Mouse (Mus musculus): ENCODE data around the gene Erlin1. TPM values are rescaled to one million over a fixed set of nuclear protein-coding genes. Genes with fewer than 3 reads are reported as not detected.

The Erlin1 gene
- polyA plus RNA-seq, 1 experiment from 2014 or later = 22.6 TPM

- Histone ChIP-seq H3K4me1 (peaks cover 3% of the 10 kb centered on the region; the same call in 1 of the 2 replicates), H3K4me3 (no peak overlapping the region)
- 97% methylated on average over 2 of the region's 2 CpGs for WGBS
These were observed 10.4 kb upstream of the Erlin1 start for GRCm38 (mm10) chr19:44080023-44080422.

DNA sequence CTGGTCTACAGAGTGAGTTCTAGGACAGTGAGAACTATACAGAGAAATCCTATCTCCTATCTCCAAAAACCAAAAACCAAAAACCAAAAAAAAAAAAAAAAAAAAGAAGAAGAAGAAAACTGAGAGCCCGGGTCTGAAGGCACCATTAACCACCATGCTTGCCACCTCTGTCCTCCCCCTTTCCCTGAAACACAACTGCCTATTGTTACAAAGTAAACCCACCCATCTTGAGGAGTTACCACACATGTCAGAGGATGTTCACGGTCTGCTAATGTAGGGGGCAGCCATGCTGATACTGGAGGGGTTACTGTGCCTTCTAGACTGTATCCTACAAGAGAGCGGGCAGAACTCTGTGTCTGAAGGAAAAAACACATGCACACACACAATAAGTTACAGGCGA, 7.4 kb upstream of the Erlin1 start:
- WGBS = 92% methylated on average over 4 of the region's 4 CpGs
- no peak overlapping the region for H3K27ac ChIP-seq
- H3K9me3 ChIP-seq (replicated peaks) = no peaks in the 10 kb centered on the region
- no peak for DNase-seq (ENCODE audit: low spot score)
- H3K4me3 ChIP-seq = no peak overlapping the region
- peaks cover 74% of the 10 kb centered on the region for H3K36me3 ChIP-seq
- no peaks in the 10 kb centered on the region for H3K27me3 ChIP-seq (ENCODE audit: low read depth, poor library complexity, severe bottlenecking)
- peaks cover 3% of the 10 kb centered on the region; the same call in 1 of the 2 replicates for H3K4me1 ChIP-seq

More at GRCm38 (mm10) chr19:44080023-44080422, 10.4 kb upstream of the Erlin1 start:
- Histone ChIP-seq H3K27me3 (ENCODE audit: low read depth, poor library complexity, severe bottlenecking) (no peaks in the 10 kb centered on the region), H3K36me3 (peaks cover 82% of the 10 kb centered on the region), H3K27ac (no peak overlapping the region), H3K9me3 (replicated peaks) (no peaks in the 10 kb centered on the region)
- no peak for DNase-seq (ENCODE audit: low spot score)

DNA sequence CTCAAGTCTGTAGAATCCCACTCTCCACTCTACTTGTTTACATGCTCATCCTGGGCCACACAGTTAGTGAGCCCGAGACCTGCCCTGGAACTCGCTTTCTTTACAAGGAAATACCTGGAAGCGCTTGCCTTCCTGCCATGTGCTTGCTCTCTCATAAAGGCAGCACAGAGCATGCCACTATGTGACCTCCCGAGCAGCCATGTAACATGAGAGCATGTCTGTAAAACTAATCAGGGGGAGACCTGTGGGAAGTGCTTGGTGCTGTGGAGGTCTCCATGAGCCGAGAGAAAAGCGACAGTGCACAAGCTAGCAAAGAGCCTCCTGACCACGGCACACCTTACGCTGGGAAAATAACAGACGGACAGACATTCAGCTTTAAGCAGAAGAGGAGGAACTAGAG, 6.9 kb upstream of the Erlin1 start:
- Histone ChIP-seq H3K9me3 (replicated peaks) (no peaks in the 10 kb centered on the region), H3K4me3 (no peak overlapping the region), H3K27me3 (ENCODE audit: low read depth, poor library complexity, severe bottlenecking) (no peaks in the 10 kb centered on the region), H3K36me3 (peaks cover 71% of the 10 kb centered on the region), H3K27ac (0 out of 2 replicates have a peak overlapping the region, but pooled peaks have one; percentile 44), H3K4me1 (peaks cover 5% of the 10 kb centered on the region; the same call in 1 of the 2 replicates)
- DNase-seq (ENCODE audit: low spot score) = no peak
- WGBS = 71% methylated on average over 9 of the region's 9 CpGs

- H3K36me3 ChIP-seq = peaks cover 65% of the 10 kb centered on the region
- no peak overlapping the region for H3K4me3 ChIP-seq
These were observed 5.4 kb upstream of the Erlin1 start for GRCm38 (mm10) chr19:44074986-44075385.

DNA sequence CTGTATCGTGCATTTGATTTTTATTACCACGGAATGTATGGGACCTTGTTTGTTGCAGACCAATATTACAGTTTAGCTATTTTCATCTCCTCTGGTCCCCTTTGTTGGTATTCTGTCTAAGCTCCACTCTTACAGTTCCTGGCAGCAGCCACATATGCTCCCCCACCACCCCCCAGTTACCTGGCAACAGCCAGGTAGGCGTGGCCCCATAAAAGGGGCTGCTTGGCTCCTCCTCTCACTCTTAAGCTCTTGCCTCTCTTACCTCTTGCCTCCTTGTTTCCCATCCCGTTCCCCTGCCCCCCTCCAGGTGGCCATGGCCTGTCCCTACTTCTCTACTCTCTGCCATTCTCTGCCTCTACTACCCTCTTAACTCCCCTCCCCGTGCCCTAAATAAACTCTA, 1.6 kb upstream of the Erlin1 start:
- 55% methylated on average over 5 of the region's 5 CpGs for WGBS
- Histone ChIP-seq H3K4me1 (peaks cover 32% of the 10 kb centered on the region), H3K27ac (no peak overlapping the region)

More at GRCm38 (mm10) chr19:44074986-44075385, 5.4 kb upstream of the Erlin1 start:
- no peak for DNase-seq (ENCODE audit: low spot score)
- Histone ChIP-seq H3K27me3 (ENCODE audit: low read depth, poor library complexity, severe bottlenecking) (no peaks in the 10 kb centered on the region), H3K9me3 (replicated peaks) (no peaks in the 10 kb centered on the region), H3K4me1 (peaks cover 11% of the 10 kb centered on the region; the same call in 1 of the 2 replicates), H3K27ac (no peak overlapping the region)
- WGBS = 88% methylated on average over 11 of the region's 11 CpGs

DNA sequence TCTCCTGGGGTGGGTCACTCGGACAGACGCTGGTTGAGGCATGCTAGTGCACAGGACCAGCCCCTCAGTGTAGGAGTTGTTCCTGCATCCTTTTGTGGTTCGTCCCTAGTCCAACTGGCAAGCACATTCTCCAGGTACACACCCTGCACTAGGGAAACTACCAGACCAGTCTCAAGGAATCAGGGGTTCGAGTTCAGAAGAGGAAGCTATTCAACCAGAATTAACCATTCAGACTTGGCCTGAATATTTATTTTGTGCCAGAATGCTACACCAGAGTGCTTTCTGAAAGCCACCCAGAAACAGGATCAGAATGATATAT, 288 bp upstream of the Erlin1 start:
- Histone ChIP-seq H3K27me3 (ENCODE audit: low read depth, poor library complexity, severe bottlenecking) (0 out of 2 replicates have a peak, but pooled peaks cover 6% of the 10 kb centered on the region), H3K9me3 (replicated peaks) (no peaks in the 10 kb centered on the region), H3K4me1 (peaks cover 29% of the 10 kb centered on the region), H3K36me3 (peaks cover 19% of the 10 kb centered on the region), H3K27ac (peak overlapping the region; percentile 82), H3K4me3 (peak overlapping the region; percentile 79)
- no peak for DNase-seq (ENCODE audit: low spot score)
- 10% methylated on average over 4 of the region's 4 CpGs for WGBS

More for the DNA sequence above, 1.6 kb upstream of the Erlin1 start:
- no peak for DNase-seq (ENCODE audit: low spot score)
- Histone ChIP-seq H3K27me3 (ENCODE audit: low read depth, poor library complexity, severe bottlenecking) (0 out of 2 replicates have a peak, but pooled peaks cover 6% of the 10 kb centered on the region), H3K36me3 (peaks cover 29% of the 10 kb centered on the region), H3K4me3 (no peak overlapping the region), H3K9me3 (replicated peaks) (no peaks in the 10 kb centered on the region)

GRCm38 (mm10) chr19:44068232-44068631, 1.4 kb downstream of the Erlin1 start:
- Histone ChIP-seq H3K27ac (no peak overlapping the region), H3K36me3 (peaks cover 27% of the 10 kb centered on the region), H3K4me3 (peak overlapping the region; percentile 79; the same call in 1 of the 2 replicates), H3K4me1 (peaks cover 29% of the 10 kb centered on the region), H3K9me3 (replicated peaks) (no peaks in the 10 kb centered on the region), H3K27me3 (ENCODE audit: low read depth, poor library complexity, severe bottlenecking) (0 out of 2 replicates have a peak, but pooled peaks cover 6% of the 10 kb centered on the region)
- no peak for DNase-seq (ENCODE audit: low spot score)
- WGBS = 86% methylated on average over 4 of the region's 4 CpGs

DNA sequence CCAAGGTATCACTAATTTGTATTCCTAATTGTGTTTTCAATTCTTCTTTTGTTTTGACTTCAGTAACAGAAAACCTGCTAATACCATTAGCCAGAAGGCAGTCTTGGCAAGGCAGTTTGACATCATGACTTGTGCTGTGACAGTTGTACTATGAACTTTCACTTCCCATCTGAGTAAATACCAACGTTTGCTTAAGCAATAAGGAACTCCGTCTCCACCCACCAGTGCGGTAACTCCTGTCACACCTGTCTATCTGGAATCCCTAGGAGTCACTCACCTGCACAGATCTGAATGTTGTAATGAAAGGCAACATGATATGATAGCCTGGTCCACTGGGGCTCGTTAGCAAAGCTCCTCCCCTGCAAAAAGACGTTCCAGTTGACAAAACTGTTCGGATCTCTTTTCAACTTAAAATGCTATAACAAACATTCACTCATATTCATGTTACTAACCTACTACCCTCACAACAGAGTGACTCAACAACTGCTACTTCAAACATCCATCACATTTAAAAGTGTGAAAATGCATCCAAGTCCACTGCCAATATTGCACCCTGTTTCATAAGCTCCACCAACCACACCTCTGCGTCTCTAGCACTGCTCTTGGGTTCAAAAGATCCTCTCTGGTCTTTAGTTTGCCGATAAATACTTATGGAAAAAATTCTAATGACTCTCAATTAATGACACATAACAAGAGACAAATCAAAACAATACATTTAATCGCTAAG, 2.1 kb downstream of the Erlin1 start:
- peaks cover 29% of the 10 kb centered on the region for H3K4me1 ChIP-seq
- 0 out of 2 replicates have a peak, but pooled peaks cover 6% of the 10 kb centered on the region for H3K27me3 ChIP-seq (ENCODE audit: low read depth, poor library complexity, severe bottlenecking)
- H3K36me3 ChIP-seq = peaks cover 26% of the 10 kb centered on the region
- no peak for DNase-seq (ENCODE audit: low spot score)
- H3K9me3 ChIP-seq (replicated peaks) = no peaks in the 10 kb centered on the region
- 86% methylated on average over 9 of the region's 9 CpGs for WGBS
- H3K27ac ChIP-seq = no peak overlapping the region
- H3K4me3 ChIP-seq = no peak overlapping the region

DNA sequence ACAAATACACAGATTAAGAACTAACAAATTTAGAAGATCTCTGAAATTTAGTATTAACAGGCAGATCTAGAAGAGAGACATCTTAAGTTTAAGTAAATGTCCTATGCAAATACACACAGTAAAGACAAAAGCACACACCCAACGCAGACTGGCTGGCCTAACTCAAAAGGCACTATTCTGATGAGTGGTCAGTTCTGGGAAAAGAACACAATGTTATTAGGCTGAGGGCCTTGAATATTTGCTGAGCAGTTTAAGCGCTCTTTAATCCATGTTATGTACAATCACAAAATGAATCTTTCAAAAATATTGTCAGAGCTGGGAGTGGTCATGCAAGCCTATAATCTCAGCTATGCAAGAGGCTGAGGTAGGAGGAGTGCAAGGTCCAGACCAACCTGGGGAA, 4.9 kb downstream of the Erlin1 start:
- H3K27ac ChIP-seq = no peak overlapping the region
- no peak overlapping the region for H3K4me3 ChIP-seq
- WGBS = 95% methylated on average over 2 of the region's 2 CpGs

GRCm38 (mm10) chr19:44063773-44064172, 5.8 kb downstream of the Erlin1 start:
- H3K27ac ChIP-seq = no peak overlapping the region
- H3K27me3 ChIP-seq (ENCODE audit: low read depth, poor library complexity, severe bottlenecking) = 0 out of 2 replicates have a peak, but pooled peaks cover 6% of the 10 kb centered on the region
- H3K4me3 ChIP-seq = no peak overlapping the region
- DNase-seq (ENCODE audit: low spot score) = no peak
- WGBS = 89% methylated on average over 7 of the region's 7 CpGs
- no peaks in the 10 kb centered on the region for H3K9me3 ChIP-seq (replicated peaks)
- H3K4me1 ChIP-seq = peaks cover 10% of the 10 kb centered on the region; the same call in 1 of the 2 replicates
- H3K36me3 ChIP-seq = peaks cover 48% of the 10 kb centered on the region

More for the DNA sequence above, 4.9 kb downstream of the Erlin1 start:
- peaks cover 19% of the 10 kb centered on the region for H3K4me1 ChIP-seq
- 0 out of 2 replicates have a peak, but pooled peaks cover 6% of the 10 kb centered on the region for H3K27me3 ChIP-seq (ENCODE audit: low read depth, poor library complexity, severe bottlenecking)
- no peak for DNase-seq (ENCODE audit: low spot score)
- peaks cover 40% of the 10 kb centered on the region for H3K36me3 ChIP-seq
- no peaks in the 10 kb centered on the region for H3K9me3 ChIP-seq (replicated peaks)

- no peaks in the 10 kb centered on the region for H3K4me1 ChIP-seq
- no peak for DNase-seq (ENCODE audit: low spot score)
- no peak overlapping the region for H3K4me3 ChIP-seq
- H3K9me3 ChIP-seq (replicated peaks) = no peaks in the 10 kb centered on the region
- no peaks in the 10 kb centered on the region for H3K27me3 ChIP-seq (ENCODE audit: low read depth, poor library complexity, severe bottlenecking)
- peaks cover 70% of the 10 kb centered on the region for H3K36me3 ChIP-seq
- 90% methylated on average over 3 of the region's 3 CpGs for WGBS
- no peak overlapping the region for H3K27ac ChIP-seq
These were observed 9.4 kb downstream of the Erlin1 start for GRCm38 (mm10) chr19:44060226-44060625.

DNA sequence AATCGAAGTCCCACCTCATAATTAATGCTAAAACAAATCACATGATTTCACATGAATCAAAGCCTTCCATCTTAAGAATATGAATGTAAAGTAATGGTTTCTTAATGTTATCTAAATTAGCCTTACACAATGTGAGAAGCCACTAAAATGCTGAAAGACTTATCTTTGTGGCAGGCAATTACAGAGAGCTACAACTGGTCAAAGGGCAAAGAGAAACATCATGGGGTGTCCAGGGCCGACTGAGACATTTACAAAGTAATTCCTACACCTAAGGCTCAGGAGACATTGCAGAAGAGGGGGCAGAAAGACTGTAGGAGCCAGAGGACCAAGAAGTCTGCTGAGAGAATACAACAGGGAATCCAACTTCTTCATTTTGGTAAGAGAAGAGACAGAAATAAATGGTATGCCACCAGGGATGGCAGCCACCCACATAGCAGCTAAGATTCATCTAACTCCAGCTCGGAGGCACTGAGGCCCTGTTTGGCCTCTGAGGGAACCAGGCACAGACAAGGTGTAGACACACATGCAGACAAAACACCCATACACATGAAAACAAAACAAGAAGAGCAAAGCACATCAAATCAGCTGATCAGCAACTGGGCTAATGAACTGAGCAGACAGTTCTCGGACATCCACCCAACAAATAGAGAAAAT, 14.3 kb downstream of the Erlin1 start:
- no peak for DNase-seq (ENCODE audit: low spot score)

GRCm38 (mm10) chr19:44050388-44050787, 19.2 kb downstream of the Erlin1 start:
- no peak overlapping the region for H3K27ac ChIP-seq
- DNase-seq (ENCODE audit: low spot score) = no peak
- no peaks in the 10 kb centered on the region for H3K4me1 ChIP-seq
- peaks cover 22% of the 10 kb centered on the region for H3K36me3 ChIP-seq
- no peaks in the 10 kb centered on the region for H3K9me3 ChIP-seq (replicated peaks)
- WGBS = 85% methylated on average over 4 of the region's 4 CpGs
- no peaks in the 10 kb centered on the region for H3K27me3 ChIP-seq (ENCODE audit: low read depth, poor library complexity, severe bottlenecking)
- no peak overlapping the region for H3K4me3 ChIP-seq

More for the DNA sequence above, 14.3 kb downstream of the Erlin1 start:
- H3K27ac ChIP-seq = no peak overlapping the region
- H3K27me3 ChIP-seq (ENCODE audit: low read depth, poor library complexity, severe bottlenecking) = no peaks in the 10 kb centered on the region
- peaks cover 40% of the 10 kb centered on the region for H3K36me3 ChIP-seq
- WGBS = 83% methylated on average over 4 of the region's 4 CpGs
- H3K9me3 ChIP-seq (replicated peaks) = no peaks in the 10 kb centered on the region
- no peak overlapping the region for H3K4me3 ChIP-seq
- no peaks in the 10 kb centered on the region for H3K4me1 ChIP-seq
